Mouse (Mus musculus) adrenal gland (tissue): Measurements from ENCODE around the gene Slc44a3.

Experiments
- intact Hi-C: fragments of 180-260 bp; cut with DNase I; formaldehyde crosslinking; loops from one replicate; pipeline ENCODE4 v1.15.1; 2025

Slc44a3 gene

GRCm38 (mm10) chr3:121428696-121429259, 103.4 kb downstream of the Slc44a3 start:
- intact Hi-C loops = loop anchor here (5.0 kb wide), 1 partner anchor 74 kb away; no protein-coding TSS in a partner anchor

DNA sequence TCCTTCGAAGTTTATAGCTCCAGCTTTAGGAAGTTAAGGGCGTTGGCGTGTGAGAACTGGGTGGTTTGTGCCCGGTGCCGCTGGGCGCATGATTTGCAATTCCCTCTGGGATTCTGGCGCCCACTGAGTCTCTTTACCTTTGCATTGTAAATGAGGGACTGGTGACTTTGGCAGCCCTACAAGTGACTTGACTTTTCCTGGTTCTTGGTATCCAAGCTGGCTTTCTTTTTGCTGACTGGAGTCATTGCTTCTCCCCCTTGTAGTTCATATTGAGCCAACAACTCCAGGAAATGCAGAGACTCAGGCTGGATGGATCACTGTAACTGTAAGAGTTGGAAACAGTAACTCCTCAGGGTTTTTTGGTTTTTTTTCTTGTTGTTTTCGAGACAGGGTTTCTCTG, 104.0 kb downstream of the Slc44a3 start:
- intact Hi-C loops = loop anchor here (5.0 kb wide), 1 partner anchor 74 kb away; no protein-coding TSS in a partner anchor

- intact Hi-C loops = loop anchor here (5.0 kb wide), 1 partner anchor 75 kb away; no protein-coding TSS in a partner anchor
Measured at GRCm38 (mm10) chr3:121427520-121427908, 104.7 kb downstream of the Slc44a3 start.

- intact Hi-C loops = loop anchor here (5.0 kb wide), 1 partner anchor 75 kb away; no protein-coding TSS in a partner anchor
Measured at GRCm38 (mm10) chr3:121426621-121427519, 105.3 kb downstream of the Slc44a3 start.

DNA sequence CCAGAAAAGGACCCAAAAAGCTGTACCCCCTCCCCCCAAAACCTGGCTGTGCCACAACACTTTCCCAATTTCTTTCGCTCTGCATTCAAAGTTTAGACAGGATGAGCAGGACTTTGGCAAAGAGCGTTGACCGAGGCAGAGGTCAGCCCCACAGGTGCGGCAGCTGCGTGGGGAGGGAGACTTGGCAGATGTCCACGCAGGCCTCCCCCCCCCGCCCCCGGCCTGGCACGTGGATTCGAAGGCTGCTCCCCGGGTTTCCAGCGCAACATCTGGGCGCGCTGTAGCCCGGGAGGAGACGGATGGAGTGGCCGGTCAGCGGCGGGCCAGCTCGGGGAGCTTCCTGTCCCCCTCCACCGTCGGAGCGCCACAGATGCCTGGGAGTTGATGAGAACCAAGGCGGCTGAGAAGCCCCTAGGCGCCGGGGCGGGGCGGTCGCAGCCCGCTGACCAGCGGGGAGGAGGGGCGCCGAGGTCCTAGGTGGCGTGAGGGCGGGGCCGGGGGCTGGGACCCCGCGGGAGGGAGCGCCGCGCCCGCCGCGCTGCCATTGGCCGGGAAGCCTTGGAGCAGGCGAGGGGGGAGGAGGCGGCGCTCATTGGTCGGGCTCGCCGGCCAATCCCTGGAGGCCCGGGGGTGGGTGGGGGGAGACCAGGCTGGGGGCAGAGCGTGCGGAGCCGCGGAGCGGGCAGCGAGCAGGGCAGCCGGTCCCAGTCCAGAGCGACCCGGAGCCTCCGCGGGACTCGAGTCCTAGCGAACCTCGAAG, 106.2 kb downstream of the Slc44a3 start, which contains the start of gene Cnn3:
Gene Cnn3 (plus strand): TSS at position 637 of the 760 bp plus-strand sequence.
- intact Hi-C loops = loop anchor here (5.0 kb wide), 1 partner anchor 76 kb away; no protein-coding TSS in a partner anchor

DNA sequence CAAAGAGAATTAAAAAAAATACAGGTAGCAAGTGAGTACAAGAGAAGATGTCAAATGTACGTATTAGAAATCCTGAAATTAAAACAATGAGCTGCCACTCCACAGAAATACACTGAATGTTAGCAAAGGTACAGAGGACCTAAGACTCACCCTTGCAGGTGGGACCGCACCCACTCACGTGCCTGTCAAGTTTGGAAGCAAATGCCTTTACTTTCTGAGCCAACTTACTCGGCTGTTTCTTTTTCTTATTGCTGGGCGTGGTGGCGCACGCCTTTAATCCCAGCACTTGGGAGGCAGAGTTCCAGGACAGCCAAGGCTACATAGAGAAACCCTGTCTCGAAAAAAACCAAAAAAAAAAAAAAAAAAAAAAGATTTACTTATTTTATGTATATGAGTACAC, 109.8 kb downstream of the Slc44a3 start:
- intact Hi-C loops = loop anchor here (5.0 kb wide), 1 partner anchor 45 kb away; no protein-coding TSS in a partner anchor

DNA sequence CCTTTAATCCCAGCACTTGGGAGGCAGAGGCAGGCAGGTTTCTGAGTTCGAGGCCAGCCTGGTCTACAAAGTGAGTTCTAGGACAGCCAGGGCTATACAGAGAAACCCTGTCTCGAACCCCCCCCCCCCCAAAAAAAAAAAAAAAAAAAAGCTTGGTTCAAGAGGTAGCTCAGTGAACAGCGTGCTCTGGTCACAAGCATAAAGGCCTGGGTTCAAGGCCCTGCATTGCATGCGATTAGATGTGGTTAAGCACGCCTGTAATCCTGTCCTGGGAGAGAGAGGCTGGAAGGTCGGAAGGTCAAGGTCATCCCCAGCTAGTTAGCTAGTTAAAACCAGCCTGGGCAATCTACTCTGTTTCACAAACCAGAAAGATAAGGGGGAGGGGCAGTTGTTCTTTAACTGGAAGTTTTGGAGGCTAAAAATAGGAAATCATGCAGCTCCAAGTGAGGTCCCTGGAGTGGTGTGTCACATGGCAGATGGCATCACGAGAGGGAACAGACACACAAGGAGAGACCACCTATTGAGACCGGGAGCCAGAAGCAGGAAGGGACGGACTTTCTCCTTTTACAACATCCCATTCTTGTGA, 113.3 kb downstream of the Slc44a3 start:
- intact Hi-C loops = no loop called here

DNA sequence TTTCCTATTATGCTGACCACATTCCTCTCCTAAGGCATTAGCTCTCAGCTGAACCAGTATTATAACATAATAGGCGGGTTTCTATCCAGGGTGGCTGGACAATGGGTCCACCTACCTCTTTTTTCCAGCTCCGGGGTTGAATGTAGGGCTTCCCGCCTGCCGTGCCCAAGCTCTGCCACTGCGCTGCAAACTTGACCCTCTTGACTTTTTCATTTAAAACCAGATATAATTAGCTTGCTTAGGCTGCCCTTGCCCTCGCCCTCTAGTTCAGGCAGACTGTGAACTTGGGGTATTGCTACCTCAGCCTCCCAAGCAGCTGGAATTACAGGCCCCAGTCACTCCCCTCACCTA, 114.0 kb downstream of the Slc44a3 start:
- intact Hi-C loops = no loop called here

- intact Hi-C loops = no loop called here
Measured at GRCm38 (mm10) chr3:121417379-121418250, 114.6 kb downstream of the Slc44a3 start.

DNA sequence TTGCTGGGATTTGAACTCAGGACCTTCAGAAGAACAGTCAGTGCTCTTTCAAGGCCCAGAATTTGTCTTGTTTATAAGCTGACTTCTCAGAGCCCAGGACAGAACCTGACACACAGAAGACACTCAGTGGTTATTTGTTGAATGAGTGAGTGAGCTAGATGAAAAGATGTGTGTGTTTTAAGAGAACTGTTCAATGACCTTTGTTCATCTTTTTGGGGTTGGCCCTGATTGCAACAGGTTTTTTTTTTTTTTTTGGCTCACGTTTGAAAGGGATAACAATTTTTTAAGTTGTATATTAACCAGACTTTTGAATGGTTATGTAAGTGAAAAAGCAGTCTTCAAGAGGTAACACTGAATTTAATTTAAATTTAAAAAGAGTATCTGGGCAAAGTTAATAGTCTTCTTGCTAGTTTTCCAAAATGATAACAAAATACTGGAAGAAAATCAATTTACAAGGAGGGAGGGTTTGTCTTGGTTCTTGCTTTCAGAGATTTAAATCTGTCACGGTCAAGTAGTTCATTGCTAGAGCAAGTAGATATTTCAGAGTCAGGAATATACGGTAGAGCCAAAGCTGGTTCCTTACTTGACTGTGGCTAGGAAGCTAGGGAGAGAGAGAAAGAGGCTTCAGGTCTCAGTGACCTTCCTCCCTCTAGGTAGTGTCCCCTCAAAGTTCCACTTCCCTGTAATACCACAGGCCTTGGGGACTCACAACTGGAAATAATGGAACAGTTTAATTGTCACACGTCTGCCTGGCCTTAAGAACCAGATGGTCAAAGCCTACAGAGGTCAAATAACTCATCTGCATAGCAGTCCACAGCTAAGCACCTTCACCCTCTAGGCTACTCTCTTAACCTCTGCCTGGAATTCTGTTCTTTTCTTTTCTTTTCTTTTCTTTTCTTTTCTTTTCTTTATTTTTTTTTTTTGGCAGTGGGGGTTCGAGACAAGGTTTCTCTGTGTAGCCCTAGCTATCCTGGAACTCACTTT, 115.7 kb downstream of the Slc44a3 start:
- intact Hi-C loops = no loop called here

DNA sequence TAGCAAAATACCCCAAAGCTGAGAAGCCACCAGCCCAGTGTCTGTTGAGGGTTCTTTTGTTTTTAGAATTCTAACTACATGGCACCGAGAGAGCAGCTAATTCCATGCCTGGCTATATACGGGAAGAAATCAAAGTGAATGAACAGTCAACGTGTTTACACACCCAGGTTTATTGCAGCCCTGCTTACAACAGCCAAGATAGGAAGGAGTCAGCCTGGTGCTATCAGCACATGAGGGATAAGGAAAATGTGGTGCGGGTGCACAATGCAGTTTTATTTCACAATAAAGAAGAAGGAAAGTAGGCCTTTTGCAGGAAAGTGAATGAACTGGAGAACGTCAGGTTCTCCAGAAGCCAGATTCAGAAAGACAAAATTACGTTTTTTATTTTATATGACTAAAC, 120.8 kb downstream of the Slc44a3 start:
- intact Hi-C loops = no loop called here
